Mouse (Mus musculus) erythroid progenitor cell, adult 5-6 weeks (primary cell): ENCODE results near the gene Sema4a. TPM values are rescaled to one million over a fixed set of nuclear protein-coding genes. Genes with fewer than 3 reads are reported as not detected.

Experiments used
- ATAC-seq: replicated peaks from 2 replicates; pipeline ENCODE4 v1.8.0; 2016; ENCODE audit warnings: moderate number of reproducible peaks, mild to moderate bottlenecking, moderate TSS enrichment, inconsistent platforms; ENCODE audit not compliant: poor library complexity, low FRiP score, severe bottlenecking
- total RNA-seq, 2 experiments: library from RNA; stranded (forward) in 1 of 2; stranded (reverse) in 1 of 2; fragments of 150-400 nt in 1 of 2; fragments of 186-747, 209-891 nt in 1 of 2; gene quantifications; 2 replicates each; pipeline versions ENCODE4 v1.2.3 to v1.2.4; 2015 to 2017; ENCODE audit warnings: low replicate concordance in 2 of 2

Sema4a gene
- total RNA-seq, 2 experiments from 2014 or later = 4.5 to 14.7 TPM

DNA sequence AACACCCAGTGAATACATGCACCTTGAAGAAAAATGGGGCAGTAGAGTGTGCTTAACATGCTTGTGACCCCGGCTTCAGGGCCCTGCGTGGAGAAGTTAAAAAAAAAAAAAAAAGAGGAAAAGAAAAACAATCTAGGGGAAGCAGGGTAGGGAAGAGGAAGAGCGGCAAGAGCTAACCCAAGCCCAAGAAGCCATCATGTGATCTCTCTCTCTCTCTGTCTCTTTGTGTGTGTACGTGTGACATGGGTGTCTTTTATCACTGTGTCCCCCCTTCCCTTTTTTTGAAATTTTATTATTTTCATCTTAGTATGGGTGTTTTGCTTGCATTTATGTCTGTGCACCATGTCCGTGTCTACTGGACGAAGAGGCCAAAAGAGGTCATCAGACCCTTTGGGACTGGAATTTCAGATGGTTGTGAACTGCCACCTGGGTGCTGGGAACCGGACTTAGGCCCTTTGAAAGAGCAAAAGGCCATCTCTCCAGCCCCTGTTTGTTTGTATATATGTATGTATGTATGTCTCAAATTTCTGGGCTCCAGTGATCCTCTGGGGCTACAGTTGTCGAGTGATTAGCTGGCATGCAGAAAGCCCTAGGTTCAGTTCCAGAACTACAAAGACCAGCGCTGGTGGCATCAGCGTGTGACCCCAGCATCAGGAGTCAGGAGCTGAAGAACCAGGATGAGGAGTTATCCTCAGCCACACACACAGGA, 57.3 kb downstream of the Sema4a start:
- no peak for ATAC-seq

DNA sequence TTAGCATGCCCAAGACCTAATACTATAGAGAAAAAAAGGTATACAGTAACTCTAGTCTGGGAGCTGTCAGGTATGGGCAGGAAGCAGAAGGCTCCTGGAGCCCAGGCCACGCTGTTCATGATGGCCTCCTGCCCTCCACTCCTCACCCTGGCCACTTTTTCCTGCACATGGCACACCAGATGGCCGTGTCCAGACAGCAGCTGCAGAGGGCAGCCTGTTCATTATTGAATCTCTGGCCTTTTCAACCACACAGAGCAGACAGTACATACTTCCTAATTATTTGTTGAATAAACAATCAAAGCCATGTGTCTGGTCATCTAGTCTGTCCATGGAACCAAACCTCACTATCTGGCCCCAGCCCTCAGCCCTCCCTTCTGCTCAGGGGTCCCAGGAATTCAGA, 62.3 kb downstream of the Sema4a start:
- ATAC-seq = no peak

DNA sequence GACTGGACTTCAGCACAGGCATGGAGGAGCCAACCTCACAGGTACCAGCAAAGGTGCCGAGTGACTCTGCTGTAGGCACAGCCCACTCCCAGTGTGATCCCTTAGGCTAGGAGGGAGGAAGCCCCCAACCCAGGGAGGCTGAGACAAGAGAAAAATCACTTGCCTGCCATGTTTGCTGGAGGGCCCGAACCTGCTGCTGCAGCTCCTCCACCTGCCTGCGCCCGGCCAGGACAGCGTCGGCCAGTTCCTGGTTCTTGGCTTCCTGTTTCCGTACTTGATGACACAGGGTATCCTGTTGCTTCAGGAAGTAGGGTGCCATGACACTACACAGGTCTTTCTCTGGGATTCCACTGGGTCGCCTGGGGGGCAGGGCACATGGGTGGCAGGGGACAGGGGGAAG, 65.2 kb downstream of the Sema4a start:
- ATAC-seq = no peak

DNA sequence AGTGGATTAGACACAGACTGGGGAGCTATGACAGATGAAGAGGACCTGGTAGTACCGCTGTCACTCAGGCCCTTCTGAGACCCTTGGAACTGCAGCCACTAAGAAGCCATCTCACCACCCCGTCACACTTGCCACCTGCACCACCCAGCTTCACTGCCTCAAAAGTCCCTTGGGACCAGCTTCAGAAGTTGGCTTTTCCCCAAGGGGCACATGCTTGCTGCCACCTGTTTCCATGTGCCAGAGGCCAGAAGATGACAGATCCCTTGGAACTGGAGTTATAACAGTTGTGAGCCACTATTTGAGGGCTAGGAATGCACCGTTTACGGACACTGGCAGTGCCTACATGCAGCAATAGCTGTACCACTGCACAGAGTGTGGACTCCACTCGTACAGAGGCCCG, 65.7 kb downstream of the Sema4a start:
- no peak for ATAC-seq

DNA sequence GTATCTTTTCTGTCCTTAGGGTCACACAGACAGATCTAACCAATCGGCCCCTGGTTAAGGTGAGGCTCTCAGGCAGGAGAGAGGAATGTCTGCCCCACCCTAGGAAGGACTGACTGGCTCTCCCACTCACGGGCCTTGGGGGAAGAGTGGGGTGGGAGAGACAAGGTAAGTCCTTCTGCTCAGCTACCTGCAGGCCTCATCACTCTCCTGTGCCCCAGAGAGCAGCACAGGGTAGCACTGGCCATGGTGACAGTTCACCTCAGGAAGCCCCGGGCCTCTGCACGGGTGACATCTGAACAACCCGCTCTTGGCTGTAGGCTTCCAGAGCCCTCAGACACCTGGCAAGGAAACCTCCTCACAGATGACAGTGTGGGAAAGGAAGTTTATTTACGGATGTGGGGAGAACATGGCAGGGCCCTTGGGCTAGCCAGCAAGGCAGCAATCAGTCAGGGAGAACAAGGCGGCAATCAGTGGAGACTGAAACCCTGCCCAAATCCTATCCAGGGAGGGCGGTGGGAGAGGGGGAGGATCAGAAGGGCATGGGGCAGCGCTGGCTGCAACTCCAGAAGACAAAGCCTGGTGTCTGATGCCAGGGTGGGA, 67.1 kb downstream of the Sema4a start:
- no peak for ATAC-seq

Other genes with a start within 250 kb of the Sema4a start
- not detected in 2 replicates for gene Rhbg, start 206.5 kb downstream of the Sema4a start, total RNA-seq (2015; ENCODE audit: low replicate concordance)
- gene Rhbg, start 206.5 kb downstream of the Sema4a start, total RNA-seq (2017; ENCODE audit: low replicate concordance) = not detected in 2 replicates
- not detected in 2 replicates for gene Gm38392, start 174.0 kb downstream of the Sema4a start, total RNA-seq (2015; ENCODE audit: low replicate concordance)
- not detected in 2 replicates for gene Gm38392, start 174.0 kb downstream of the Sema4a start, total RNA-seq (2017; ENCODE audit: low replicate concordance)
- gene Tsacc, start 164.2 kb downstream of the Sema4a start, total RNA-seq (2015; ENCODE audit: low replicate concordance) = not detected in 2 replicates
- not detected in 2 replicates for gene Tsacc, start 164.2 kb downstream of the Sema4a start, total RNA-seq (2017; ENCODE audit: low replicate concordance)
- gene Cct3, start 164.1 kb downstream of the Sema4a start, total RNA-seq (2015; ENCODE audit: low replicate concordance) = 105 and 118 TPM in 2 replicates
- 43.0 and 53.2 TPM in 2 replicates for gene Cct3, start 164.1 kb downstream of the Sema4a start, total RNA-seq (2017; ENCODE audit: low replicate concordance)
- 17.7 and 47.4 TPM in 2 replicates for gene Glmp, start 136.2 kb downstream of the Sema4a start, total RNA-seq (2015; ENCODE audit: low replicate concordance)
- 5.0 and 10.4 TPM in 2 replicates for gene Glmp, start 136.2 kb downstream of the Sema4a start, total RNA-seq (2017; ENCODE audit: low replicate concordance)
- not detected in 2 replicates for gene Tmem79, start 125.0 kb downstream of the Sema4a start, total RNA-seq (2015; ENCODE audit: low replicate concordance)
- 1.2 and 1.8 TPM in 2 replicates for gene Tmem79, start 125.0 kb downstream of the Sema4a start, total RNA-seq (2017; ENCODE audit: low replicate concordance)
- 34.8 and 40.7 TPM in 2 replicates for gene Smg5, start 124.9 kb downstream of the Sema4a start, total RNA-seq (2015; ENCODE audit: low replicate concordance)
- gene Smg5, start 124.9 kb downstream of the Sema4a start, total RNA-seq (2017; ENCODE audit: low replicate concordance) = 85.6 and 88.2 TPM in 2 replicates
- not detected in 2 replicates for gene Paqr6, start 96.6 kb downstream of the Sema4a start, total RNA-seq (2015; ENCODE audit: low replicate concordance)
- 1.3 TPM in 1 of 2 replicates, not detected in the other for gene Paqr6, start 96.6 kb downstream of the Sema4a start, total RNA-seq (2017; ENCODE audit: low replicate concordance)
- gene Bglap3, start 88.4 kb downstream of the Sema4a start, total RNA-seq (2015; ENCODE audit: low replicate concordance) = not detected in 2 replicates
- gene Bglap3, start 88.4 kb downstream of the Sema4a start, total RNA-seq (2017; ENCODE audit: low replicate concordance) = not detected in 2 replicates
- not detected in 2 replicates for gene Bglap2, start 82.5 kb downstream of the Sema4a start, total RNA-seq (2015; ENCODE audit: low replicate concordance)
- 3.9 TPM in 1 of 2 replicates, not detected in the other for gene Bglap2, start 82.5 kb downstream of the Sema4a start, total RNA-seq (2017; ENCODE audit: low replicate concordance)
- 3.6 TPM in 1 of 2 replicates, not detected in the other for gene Bglap, start 76.7 kb downstream of the Sema4a start, total RNA-seq (2015; ENCODE audit: low replicate concordance)
- not detected in 2 replicates for gene Bglap, start 76.7 kb downstream of the Sema4a start, total RNA-seq (2017; ENCODE audit: low replicate concordance)
- gene Pmf1, start 50.9 kb downstream of the Sema4a start, total RNA-seq (2015; ENCODE audit: low replicate concordance) = 182 and 196 TPM in 2 replicates
- 100 and 121 TPM in 2 replicates for gene Pmf1, start 50.9 kb downstream of the Sema4a start, total RNA-seq (2017; ENCODE audit: low replicate concordance)
- 34.0 and 35.3 TPM in 2 replicates for gene Slc25a44, start 36.0 kb downstream of the Sema4a start, total RNA-seq (2015; ENCODE audit: low replicate concordance)
- 34.8 and 40.5 TPM in 2 replicates for gene Slc25a44, start 36.0 kb downstream of the Sema4a start, total RNA-seq (2017; ENCODE audit: low replicate concordance)
- 31.7 and 48.2 TPM in 2 replicates for gene Lmna, start 48.8 kb upstream of the Sema4a start, total RNA-seq (2015; ENCODE audit: low replicate concordance)
- gene Lmna, start 48.8 kb upstream of the Sema4a start, total RNA-seq (2017; ENCODE audit: low replicate concordance) = 182 and 260 TPM in 2 replicates
- gene Mex3a, start 71.2 kb upstream of the Sema4a start, total RNA-seq (2015; ENCODE audit: low replicate concordance) = 0.42 TPM in 1 of 2 replicates, not detected in the other
- gene Mex3a, start 71.2 kb upstream of the Sema4a start, total RNA-seq (2017; ENCODE audit: low replicate concordance) = 0.08 and 0.26 TPM in 2 replicates
- not detected in 2 replicates for gene Rab25, start 87.1 kb upstream of the Sema4a start, total RNA-seq (2015; ENCODE audit: low replicate concordance)
- gene Rab25, start 87.1 kb upstream of the Sema4a start, total RNA-seq (2017; ENCODE audit: low replicate concordance) = not detected in 2 replicates
- 9.0 and 12.6 TPM in 2 replicates for gene Lamtor2, start 91.9 kb upstream of the Sema4a start, total RNA-seq (2015; ENCODE audit: low replicate concordance)
- 7.7 and 23.3 TPM in 2 replicates for gene Lamtor2, start 91.9 kb upstream of the Sema4a start, total RNA-seq (2017; ENCODE audit: low replicate concordance)
- gene Ubqln4, start 92.6 kb upstream of the Sema4a start, total RNA-seq (2015; ENCODE audit: low replicate concordance) = 8.6 and 10.1 TPM in 2 replicates
- 6.3 and 7.6 TPM in 2 replicates for gene Ubqln4, start 92.6 kb upstream of the Sema4a start, total RNA-seq (2017; ENCODE audit: low replicate concordance)
- gene Ssr2, start 114.7 kb upstream of the Sema4a start, total RNA-seq (2015; ENCODE audit: low replicate concordance) = 97.7 and 101 TPM in 2 replicates
- gene Ssr2, start 114.7 kb upstream of the Sema4a start, total RNA-seq (2017; ENCODE audit: low replicate concordance) = 23.9 and 50.2 TPM in 2 replicates
- 17.7 and 23.9 TPM in 2 replicates for gene Arhgef2, start 144.8 kb upstream of the Sema4a start, total RNA-seq (2015; ENCODE audit: low replicate concordance)
- 12.7 and 15.7 TPM in 2 replicates for gene Arhgef2, start 144.8 kb upstream of the Sema4a start, total RNA-seq (2017; ENCODE audit: low replicate concordance)
- not detected in 2 replicates for gene Rxfp4, start 192.0 kb upstream of the Sema4a start, total RNA-seq (2015; ENCODE audit: low replicate concordance)
- gene Rxfp4, start 192.0 kb upstream of the Sema4a start, total RNA-seq (2017; ENCODE audit: low replicate concordance) = not detected in 2 replicates
- gene Khdc4, start 224.6 kb upstream of the Sema4a start, total RNA-seq (2015; ENCODE audit: low replicate concordance) = 56.9 and 69.2 TPM in 2 replicates
- 37.8 and 62.8 TPM in 2 replicates for gene Khdc4, start 224.6 kb upstream of the Sema4a start, total RNA-seq (2017; ENCODE audit: low replicate concordance)